Mouse (Mus musculus) lung, postnatal 36 days (tissue): Measurements from ENCODE around the gene Lrig1.

Experiments
- DNase-seq: peaks from one replicate; pipeline ENCODE4 v3.0.0; 2022; ENCODE audit warnings: mixed read lengths

Lrig1 gene

DNA sequence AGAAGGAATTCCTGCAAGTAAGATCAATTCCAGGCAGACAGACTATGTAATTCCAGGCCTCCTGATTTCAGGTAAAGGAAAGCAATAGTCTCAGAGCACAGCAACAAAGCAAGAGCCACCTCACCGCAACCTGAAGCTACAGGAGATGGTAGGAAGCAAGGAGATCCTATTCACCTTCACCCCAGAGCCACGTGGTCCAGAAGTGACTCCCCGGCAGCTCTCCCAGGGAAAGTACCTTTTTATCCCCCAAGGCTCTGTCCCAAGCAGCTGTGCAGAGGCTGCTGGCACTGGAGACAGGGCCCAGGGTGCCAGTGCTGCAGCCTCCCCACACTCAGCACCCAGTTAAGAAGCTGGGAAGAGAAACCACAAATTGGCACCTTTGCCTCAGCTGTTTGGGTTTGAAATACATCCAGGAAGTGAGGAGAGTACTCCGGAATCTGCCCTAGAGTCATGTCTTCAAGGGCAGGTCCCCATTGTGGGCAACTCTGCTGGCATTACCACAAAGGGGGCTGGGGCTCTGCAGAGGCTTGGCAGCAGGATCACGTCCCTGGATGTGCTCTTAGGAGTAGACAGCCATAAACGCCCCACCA lies 53.6 kb downstream of the Lrig1 start:
- no peak for DNase-seq

DNA sequence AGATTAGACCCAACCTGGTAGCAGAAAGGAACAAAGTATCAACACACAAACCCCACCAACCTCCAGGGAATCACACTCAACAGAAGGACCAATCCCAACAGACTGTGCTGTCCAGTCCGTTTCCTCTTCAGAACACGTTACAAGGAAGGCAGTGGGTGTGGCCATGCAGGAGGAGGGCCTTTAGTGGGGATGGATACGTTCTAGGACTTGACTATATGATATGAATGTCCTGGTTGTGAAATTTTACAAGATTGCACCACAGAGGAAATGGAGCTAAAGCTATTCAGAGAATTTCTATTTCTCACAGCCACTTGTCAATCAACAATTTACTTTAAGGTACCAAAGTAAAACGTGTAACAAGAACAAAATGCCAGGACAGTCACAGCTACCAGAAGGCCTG lies 54.2 kb downstream of the Lrig1 start:
- DNase-seq, result peak; percentile 30

DNA sequence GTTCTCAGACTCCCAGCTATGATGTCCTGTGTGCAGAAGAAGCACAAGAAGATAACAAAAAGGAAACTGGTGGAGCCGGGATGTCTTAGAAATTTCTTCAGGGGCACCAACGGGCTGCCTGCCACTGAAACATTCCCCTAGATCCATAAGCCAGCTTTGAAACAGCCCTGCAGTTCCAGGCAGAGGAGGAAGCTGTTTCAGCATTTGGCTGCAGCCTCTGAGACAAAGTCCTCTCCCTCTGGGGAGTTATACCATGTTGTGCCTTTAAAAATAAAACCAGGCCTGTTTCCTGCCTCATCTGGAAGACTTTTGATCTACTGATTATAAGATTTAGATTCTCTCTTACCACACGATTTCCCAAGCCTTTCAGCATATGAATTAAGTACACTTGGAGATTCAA lies 55.3 kb downstream of the Lrig1 start:
- no peak for DNase-seq

DNA sequence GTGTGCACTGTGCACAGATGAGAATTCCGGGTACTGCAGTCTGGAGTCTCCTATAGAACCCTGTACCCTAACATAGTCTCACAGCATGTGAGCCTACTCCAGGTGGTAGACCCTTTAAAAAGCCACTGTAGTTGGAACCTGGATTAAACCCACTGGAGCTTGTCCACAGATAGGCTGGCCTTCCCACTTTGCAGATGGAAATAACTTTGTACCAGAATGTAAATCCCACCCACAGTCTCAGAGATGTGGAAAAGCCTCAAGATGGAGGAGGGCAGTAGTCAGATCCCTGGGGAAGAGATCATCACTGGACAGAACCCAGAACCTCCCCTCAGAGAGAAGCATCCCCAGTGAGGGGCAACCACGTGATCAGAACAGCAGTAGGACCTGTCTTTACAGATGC lies 56.0 kb downstream of the Lrig1 start:
- DNase-seq, result no peak

DNA sequence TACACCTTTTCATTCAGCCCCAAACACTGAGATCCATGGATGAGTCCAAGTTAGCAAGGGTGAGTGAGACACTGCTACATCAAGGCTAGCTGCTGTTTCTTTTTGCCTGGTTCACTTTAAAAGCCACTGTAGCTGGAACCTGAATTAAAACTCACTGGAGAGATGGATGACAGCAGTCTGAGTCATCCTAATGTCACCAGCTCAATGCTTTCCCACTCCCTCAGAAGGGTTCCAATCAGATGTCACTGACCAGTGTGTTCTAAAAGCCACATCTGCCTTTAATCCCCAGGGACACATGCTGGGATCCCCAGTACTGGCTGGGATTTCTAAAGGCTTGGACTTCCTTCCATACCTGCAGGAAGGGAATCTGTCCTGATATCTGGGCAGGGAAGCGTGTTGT lies 57.9 kb downstream of the Lrig1 start:
- DNase-seq, result no peak

DNA sequence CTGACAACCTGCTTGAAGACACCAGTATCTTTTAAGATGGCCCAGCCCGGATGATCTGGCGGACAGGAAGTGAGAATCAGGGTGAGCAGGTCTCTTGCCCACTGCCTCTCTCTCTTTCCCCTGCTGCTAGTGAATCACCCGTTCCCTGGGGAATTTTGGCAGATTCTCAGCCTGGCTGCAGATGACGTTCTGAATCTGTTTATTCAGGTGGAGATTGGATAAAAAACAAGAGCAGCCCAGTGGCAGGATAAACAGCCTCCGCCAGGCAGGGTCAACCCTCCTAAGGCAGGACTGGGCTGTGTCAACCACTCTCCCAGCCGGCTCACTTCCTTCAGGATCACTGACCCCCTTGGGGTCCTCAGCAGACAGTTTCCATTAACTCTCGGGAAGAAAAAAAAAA lies 59.7 kb downstream of the Lrig1 start:
- peak; percentile 15 for DNase-seq

DNA sequence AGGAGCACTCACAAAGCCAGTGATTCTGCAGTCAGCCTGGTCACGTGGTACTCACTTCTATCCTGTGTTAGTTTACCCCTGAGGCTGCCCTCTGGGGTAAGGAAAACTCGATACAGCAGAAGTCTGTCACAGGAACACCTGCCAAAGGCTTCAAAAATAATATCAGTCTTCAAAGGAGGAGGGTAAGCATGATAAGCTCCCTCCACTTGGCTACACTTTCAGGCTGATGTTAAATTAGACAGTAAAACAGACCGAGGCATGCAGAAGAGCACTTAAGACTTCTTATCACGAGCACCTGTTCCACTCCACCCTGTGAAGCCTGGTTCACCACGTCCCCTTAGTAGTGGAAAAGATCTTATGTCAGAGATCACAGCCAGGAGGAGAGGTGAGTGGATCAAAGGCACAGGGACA lies 62.9 kb downstream of the Lrig1 start:
- DNase-seq, result peak; percentile 54

DNA sequence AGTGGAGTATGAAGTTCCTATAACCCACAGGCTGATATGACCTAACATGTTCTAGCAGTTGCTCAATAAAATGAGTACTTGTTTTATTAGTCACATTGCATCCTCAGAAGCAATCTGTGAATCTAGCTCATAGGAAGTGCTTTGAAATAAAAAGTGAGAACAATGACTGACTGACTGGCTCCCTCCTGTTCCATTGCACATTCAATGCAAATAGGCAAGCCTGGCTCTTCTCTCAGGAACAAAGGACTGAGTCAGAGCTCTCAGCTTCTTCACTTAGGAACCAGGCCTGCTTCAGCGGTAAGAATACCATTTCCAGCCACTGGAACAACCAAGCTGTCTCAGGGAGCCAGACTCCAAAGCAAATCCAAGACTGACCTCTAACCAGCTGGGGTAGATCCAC lies 64.6 kb downstream of the Lrig1 start:
- DNase-seq, result no peak

DNA sequence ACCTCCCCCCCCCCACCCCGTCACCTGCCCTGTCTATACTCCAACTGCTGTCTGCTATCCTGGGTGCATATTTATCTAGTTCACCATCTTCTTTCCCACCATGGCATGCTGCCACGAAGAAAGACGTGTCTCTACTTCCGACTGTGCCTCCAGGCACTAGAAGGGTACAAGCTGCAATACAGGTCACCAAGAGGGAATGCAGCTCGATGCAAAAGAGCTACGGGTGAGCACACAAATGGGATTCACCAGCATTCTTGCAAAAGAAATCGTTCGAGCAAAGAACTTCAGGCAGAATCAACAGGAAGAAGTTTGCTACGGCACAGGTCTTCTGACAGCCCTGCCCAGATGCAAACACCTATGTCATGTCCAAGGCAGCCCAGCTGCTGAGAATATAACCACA lies 65.2 kb downstream of the Lrig1 start:
- DNase-seq, result no peak

DNA sequence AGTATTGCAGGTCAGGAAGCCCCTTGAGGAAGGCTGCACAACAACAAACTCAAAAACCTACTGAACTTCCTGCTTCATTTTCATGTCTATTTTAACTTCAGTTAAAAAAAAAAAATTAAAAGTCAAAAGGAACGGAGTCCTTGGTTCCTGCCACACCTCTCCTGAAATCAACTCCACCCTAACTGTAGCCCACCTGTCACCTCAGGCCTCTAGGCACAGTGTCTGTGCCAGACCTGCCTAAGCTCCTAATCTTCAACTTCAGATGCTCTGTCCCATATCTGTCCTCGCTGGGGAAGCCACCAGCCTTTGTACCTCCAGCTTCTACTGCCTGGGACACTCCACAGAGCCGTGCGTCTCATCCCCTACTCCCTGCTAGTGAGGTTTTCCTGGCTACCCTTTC lies 65.7 kb downstream of the Lrig1 start:
- DNase-seq, result no peak

DNA sequence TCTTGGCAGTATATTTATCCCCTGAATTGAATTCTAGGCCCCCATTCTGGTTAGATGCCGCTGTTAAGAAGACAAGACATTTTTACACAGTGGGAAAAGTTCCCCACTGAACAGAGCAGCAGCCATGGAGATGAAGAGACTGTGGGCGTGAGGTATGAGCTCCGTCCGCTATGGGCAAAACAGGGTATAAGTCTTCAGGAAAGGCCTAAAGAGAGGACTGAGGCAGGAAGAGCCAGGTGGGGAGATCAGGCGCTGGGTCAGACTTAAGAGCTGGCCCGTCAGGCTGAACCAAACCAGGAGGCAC lies 68.2 kb downstream of the Lrig1 start:
- DNase-seq, result no peak

DNA sequence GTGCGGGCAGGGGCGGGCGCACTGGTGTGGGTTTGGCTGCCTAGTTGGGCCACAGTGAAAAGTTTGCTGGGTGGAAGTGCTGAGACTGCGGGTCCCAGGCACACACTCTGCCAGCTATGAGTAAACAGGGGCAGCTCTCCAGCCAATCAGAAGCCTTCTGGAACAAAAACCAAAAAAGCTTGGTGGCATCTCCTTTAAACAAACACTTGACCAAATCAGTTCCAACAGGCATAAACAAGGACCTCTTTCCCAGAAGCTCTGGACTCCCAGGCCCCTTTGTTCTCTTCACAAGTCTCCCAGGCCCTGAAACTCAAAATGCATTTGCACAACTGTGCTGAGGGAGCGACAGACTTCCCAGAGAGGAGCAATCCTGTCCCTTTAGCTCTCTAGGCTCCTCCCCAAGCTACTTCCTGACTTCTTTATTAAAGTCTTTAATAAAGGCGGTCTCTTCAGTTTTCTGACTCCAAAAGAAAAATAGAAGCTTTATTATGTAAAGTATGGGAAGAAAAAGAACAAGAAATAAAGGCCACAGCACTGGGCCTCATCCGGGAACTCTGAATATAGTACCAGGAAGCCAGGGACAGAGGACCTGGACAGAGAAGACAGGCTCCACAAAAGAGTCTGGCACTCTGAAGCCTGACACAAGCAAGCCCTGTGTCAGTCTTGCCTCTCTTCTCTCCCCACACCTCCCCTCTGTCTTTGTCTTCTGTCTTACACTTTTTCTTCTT lies 68.7 kb downstream of the Lrig1 start:
- peak; percentile 37 for DNase-seq

DNA sequence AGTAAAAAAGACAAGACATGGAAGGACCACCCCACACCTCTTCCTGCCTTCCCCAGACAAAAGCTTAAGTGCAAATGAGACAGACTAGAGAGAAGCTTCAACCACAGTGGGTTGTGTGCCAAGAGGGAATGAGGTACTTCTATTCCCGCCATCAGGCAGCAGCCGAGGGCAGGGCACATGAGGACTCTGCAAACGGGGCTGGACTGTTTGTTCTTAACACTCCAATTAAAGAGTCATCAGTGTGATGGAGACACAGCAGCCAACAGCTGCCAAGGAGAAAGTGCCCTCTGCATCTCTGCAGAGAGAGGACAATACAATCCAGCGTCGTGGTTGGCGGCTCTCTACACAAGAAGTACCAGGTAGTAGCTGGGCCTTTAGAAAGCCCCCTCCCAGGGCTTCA lies 71.2 kb downstream of the Lrig1 start:
- peak; percentile 65 for DNase-seq

DNA sequence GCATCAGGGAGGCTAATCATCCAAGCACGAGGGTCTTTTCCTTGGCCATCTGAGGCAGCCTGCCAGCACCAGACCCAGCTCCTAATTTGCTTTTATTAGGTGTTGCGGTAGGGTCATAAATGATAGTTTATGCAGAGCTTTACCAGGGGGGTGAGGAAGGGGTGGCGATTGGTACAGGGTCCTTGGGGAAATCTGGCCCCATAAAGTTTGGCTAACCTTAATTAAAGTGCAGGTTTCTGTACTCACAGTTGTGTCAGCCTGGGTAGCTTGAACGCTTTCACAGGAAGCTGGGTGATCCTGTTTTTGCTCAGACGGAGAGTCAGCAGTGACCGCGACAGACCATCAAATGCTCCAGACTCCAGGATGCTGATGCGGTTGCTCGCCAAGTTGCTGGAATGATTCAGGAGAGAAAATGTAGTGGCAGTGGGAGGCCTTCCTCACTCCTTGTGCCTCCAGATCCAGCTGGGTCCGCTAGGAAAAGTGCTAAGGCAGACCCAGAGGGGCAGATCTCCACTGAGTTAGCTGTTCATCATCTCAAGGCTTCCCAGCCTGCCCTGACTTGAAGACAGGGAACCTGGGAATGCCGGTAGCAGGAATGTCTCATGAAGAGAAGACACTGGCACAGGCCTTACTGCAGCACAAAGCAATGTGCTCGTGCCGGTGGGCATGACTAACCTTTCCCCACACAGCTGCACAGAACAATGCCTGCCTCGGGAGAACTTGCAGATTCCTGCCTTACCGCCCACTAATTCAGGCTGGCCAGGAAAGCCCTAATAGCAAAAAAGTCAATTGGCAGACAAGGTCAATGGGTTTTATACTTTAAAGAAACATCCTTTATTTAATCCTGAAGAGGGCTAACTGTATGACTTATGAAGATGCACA lies 72.0 kb downstream of the Lrig1 start:
- no peak for DNase-seq

DNA sequence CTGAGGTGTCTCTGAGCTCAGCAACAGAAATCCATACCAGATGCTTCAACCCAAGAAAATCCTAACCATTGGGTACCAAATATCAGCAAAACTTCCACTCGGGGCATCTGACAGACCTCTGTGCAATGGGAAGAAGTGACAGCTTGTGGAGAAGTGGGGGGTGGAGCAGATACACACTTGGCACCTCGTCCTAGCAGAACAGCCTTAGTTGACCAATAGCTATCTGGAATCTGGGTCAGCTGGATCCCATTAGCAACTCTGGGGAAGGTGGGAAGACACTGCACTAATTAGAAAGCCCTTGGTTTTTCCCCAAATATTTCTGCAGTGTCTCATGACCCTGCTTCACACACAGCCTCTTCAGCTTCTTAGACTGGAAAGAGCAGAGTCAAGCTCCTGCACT lies 73.2 kb downstream of the Lrig1 start:
- DNase-seq, result no peak

DNA sequence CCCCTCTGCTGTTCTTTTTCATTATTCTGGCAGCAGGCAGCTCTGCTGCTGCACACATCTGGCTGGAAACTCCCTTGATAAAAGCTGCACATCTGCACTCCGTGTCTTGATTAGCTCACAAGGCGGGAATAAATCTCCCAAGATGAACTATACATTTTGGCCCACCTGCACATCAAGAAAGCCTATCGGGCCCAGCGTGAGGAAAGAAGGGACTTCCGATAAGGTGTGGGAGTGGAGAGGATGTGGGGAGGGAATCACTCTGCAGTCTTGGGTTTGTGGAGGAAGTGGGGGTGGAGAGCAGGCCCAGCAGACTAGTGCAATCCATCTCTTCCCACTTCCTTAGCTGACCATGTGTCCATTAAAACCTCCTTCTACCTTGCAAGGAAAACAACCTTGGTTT lies 74.1 kb downstream of the Lrig1 start:
- DNase-seq, result no peak

DNA sequence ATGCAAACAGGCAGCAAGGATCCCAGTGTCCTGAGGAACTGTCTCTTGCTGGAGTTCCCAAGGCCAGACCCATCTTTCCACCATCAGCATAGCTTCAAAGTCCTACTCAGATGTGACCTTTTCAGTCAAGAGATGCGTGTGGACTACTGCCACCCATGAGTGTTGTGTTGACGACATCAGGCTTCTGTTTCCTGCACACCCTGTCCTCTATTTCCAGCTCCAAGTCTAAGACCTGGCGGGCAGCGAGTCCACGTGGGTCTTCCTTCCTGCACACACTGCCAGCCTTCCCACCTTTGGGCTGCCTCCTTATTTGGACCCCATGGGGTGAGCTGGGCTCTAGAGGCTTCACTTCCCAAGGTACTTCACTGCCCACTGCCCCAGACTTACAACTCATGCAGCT lies 75.4 kb downstream of the Lrig1 start:
- no peak for DNase-seq

DNA sequence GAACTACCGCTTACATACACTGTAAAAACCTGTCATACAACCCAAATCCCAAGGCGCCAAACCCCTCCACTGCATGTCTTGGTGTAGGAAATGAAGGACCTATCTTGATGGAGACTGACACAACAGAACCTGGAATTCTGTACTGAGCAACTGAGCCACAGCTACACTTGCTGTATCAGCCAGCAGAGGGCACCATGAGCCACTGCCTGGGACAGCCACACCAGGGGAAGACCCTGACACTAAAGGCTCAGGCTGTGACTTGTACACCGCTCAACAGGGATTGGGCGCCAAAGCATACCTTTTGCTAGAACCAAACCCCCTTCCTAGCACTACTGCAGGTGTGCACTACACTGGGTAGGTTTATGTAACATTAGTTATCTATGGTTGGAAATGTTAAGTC lies 77.0 kb downstream of the Lrig1 start:
- DNase-seq, result peak; percentile 82

DNA sequence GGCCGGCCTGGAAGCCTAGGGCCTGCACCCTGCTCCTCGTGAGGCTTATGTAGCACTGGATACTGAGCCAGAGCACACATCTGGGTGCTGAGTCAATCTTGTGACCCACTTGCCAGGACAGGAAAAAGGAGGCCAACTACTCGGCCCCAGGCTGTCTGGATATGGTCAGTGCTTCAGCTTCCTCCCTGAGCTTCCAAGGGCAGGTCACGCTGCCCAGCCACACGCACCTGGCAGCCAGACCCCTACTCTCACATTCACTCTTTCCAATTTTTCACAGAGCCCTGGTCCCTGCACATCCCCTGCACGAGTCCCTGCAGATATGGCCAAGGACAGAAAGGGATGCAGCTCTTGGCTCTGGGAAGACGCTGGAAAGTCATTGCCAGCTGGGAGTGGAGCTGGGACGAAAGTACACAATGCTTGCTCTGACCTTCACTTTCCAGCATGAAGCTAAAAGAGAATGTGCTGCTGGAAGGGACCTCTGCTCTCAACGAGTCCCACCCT lies 79.1 kb downstream of the Lrig1 start:
- peak; percentile 17 for DNase-seq

DNA sequence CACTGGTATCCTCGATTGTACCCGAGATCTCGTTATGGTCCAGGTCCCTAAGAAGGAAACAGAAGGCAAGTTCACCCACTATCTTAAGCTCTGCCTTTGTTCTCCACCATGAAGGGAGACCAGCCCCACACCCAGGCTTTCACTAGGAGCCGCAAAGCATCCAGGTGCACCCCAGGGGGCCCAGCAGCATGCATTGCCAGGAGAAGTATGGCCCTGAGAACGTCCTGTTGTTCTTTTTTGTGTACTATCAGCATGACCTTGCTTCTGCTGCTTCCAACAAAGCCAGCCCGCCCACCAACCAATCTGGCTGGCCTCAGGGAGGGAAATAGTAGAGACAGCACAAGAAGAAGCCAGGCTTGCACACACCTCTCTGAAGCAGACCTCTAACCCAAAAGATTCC lies 79.7 kb downstream of the Lrig1 start:
- no peak for DNase-seq

DNA sequence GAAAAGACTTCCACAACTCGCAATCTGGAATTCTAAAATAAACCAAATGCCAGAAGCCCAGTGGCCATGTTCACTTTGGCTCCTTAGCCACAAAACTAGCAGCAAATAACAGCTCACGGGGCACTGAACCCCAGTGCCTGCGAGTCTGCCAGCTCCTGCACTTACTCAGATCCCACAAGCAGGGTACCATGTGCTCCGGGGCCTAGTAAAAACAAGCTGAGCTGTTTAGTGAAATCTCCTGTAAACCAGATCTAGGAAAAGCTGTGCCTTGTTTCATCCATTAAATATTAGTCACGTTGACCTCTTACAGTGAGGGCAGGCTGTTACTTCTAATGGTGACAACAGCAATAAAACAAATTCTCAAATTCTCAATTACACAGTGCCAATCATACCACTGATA lies 81.3 kb downstream of the Lrig1 start:
- no peak for DNase-seq

DNA sequence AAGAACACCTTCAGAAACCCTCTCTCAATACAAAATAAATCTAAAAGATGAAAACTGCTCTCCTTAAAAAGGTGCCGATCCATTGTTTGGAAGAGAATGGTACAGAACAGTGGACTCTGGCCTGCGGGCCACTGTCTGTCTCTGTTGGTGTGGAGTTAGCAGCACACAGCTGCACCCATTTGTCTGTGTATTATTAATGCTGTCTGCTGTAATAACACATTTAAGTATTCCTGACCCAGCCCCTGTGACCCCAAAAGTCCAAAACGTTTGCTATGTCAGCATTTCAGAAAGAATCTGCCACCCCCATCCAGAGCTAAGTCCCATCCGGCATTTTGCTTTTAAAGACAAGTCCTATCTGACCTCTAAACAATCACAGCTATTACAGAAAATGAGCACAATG lies 84.0 kb downstream of the Lrig1 start:
- no peak for DNase-seq

DNA sequence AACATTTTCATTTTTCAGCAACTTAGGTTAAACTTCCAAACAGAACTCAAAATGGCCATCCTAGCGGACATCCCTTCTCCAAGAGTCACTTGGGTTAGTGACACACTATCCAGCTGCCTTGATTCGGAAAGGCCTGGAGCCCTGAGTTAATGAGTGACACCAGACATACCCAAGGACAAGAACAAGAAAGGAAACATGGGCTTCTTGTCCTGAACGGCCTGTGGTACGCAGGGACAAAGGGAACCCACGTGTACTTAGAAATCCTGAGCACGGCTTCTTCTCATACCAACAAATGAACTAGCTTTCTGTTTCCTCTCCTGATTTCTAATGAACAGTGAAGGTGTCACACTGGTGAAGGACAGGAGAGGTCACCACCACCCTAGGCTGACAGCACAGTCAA lies 85.6 kb downstream of the Lrig1 start:
- no peak for DNase-seq

DNA sequence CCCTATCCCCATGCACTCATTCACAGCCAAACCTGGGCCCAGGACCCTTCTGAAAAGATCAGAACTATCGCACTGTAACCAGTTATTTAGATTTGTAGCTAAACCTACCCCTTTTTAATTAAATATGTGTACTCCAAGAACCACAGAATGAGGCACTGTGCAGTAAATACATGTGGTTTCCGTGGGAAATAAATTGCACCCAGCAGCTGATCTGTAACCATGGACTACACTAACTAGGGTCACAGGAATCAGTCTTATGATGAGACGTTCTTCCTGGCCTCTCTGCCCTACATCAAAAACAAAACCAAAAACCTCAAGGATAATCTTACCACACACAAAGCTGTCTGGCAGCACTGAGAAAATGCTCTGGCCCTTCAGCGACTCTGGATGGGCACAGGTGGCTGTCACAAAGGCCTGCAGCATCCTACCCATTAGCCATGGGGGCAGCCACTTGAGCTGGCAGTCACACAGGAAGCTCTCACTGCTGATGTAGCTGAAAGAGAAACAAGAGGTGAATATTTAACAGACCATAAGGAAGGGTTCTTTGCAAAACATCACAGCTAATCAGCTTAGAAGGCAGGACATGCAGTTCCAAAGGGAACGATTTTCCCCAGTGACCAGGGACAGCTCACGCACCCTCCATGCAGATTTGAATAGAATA lies 86.6 kb downstream of the Lrig1 start:
- no peak for DNase-seq
